In the genomic region with DNA sequence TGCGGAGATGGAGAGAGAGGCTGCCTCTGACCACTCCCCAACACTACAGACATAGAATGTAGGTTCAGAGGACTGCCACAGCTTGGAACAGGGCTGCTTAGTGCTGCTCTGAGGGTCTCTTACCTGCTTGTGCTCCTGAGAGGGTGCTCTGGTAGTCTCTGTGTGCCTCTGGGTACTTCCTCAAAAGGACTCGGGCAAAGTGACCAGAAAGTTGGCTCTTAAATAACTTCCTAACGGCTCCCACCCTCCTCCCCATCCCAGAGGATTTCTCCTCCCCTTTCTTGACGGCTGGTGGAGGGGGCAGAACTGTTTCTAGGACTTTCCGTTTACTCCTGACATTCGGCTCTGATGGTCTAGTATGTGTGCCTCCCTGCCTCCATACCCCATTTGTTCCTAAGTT, we compare ENCODE assay signal across 17 mouse cellular contexts. TPM values are rescaled to one million over a fixed set of nuclear protein-coding genes. Genes with fewer than 3 reads are reported as not detected.
DNase-seq lines count a peak whose midpoint lies in the region; ATAC-seq and TF ChIP-seq lines count a peak whose summit lies in the region.
"Had no signal": no experiment of that assay in that cellular context is flagged by ENCODE, and none has a peak within 500 bp of the region (broad histone marks: within the 10 kb centered on the region; RNA-seq: fewer than 3 reads in every experiment).

No protein-coding gene starts in this region.

- no peak for TF ChIP-seq CTCF in lung, postnatal 0 days (IDR thresholded peaks at IDR 0.05)
- TF ChIP-seq CTCF in layer of hippocampus, adult 2 months (conservative IDR thresholded peaks at IDR 0.05), result no peak

- H3K27ac ChIP-seq in lung, postnatal 0 days (ENCODE audit: low read length), result no peak overlapping the region
- no peak overlapping the region for H3K27ac ChIP-seq in layer of hippocampus, adult 2 months
- H3K27ac ChIP-seq: embryonic facial prominence, embryonic 12.5 days; lung, embryonic 15.5 days; midbrain, embryonic 10.5 days had no signal

- ATAC-seq in lung, postnatal 0 days, result no peak
- ATAC-seq: inflammation-experienced regulatory T-cells, adult 6 months had no signal

- intact Hi-C loops in heart, postnatal 10 days (cut with DNase I), result no loop called here
- intact Hi-C loops in heart, postnatal 36 days (cut with DNase I), result no loop called here

- TF ChIP-seq EP300 in lung, postnatal 0 days (IDR thresholded peaks at IDR 0.05), result no peak

- H3K9me3 ChIP-seq in lung, postnatal 0 days (ENCODE audit: low read length), result no peaks in the 10 kb centered on the region
- H3K9me3 ChIP-seq: embryonic facial prominence, embryonic 12.5 days; lung, embryonic 15.5 days; midbrain, embryonic 10.5 days had no signal

- no peaks in the 10 kb centered on the region for H3K36me3 ChIP-seq in lung, postnatal 0 days (ENCODE audit: insufficient read depth, low read length)
- H3K36me3 ChIP-seq: embryonic facial prominence, embryonic 12.5 days; lung, embryonic 15.5 days; midbrain, embryonic 10.5 days had no signal

- no peaks in the 10 kb centered on the region for H3K4me1 ChIP-seq in lung, postnatal 0 days (ENCODE audit: insufficient read depth, low read depth, low read length)
- H3K4me1 ChIP-seq: embryonic facial prominence, embryonic 12.5 days; lung, embryonic 15.5 days; midbrain, embryonic 10.5 days had no signal

- no peak overlapping the region for H3K4me3 ChIP-seq in lung, postnatal 0 days (ENCODE audit: low read depth, low read length)
- no peak overlapping the region for H3K4me3 ChIP-seq in layer of hippocampus, adult 2 months
- H3K4me3 ChIP-seq: embryonic facial prominence, embryonic 12.5 days; lung, embryonic 15.5 days; midbrain, embryonic 10.5 days had no signal

- H3K27me3 ChIP-seq in lung, postnatal 0 days (replicated peaks; ENCODE audit: insufficient read depth, low read length), result no peaks in the 10 kb centered on the region
- H3K27me3 ChIP-seq: embryonic facial prominence, embryonic 12.5 days; lung, embryonic 15.5 days had no signal

- H3K9ac ChIP-seq in lung, postnatal 0 days (replicated peaks; ENCODE audit: low read depth), result no peak overlapping the region
- H3K9ac ChIP-seq: embryonic facial prominence, embryonic 12.5 days; lung, embryonic 15.5 days had no signal

- 47% methylated on average over 6 of the region's 6 CpGs for WGBS in lung, postnatal 0 days

- no peak overlapping the region for H3K4me2 ChIP-seq in lung, postnatal 0 days (replicated peaks; ENCODE audit: low read depth, low read length)
- H3K4me2 ChIP-seq: embryonic facial prominence, embryonic 12.5 days; lung, embryonic 15.5 days had no signal

- peak; percentile 97 for DNase-seq in heart, adult 11 months
- DNase-seq in heart, postnatal 10 days, result no peak
- DNase-seq in lung, postnatal 0 days (ENCODE audit: low spot score), result peak; percentile 7
- DNase-seq in lung, postnatal 10 days, result no peak
- peak; percentile 18 to 30 for DNase-seq in heart, postnatal 36 days
- peak; percentile 24 for DNase-seq in thymus, postnatal 36 days
- no peak for DNase-seq in layer of hippocampus, adult 2 months (ENCODE audit: low spot score in 2 of 2)
- DNase-seq: adrenal gland, postnatal 14 days; B cell, adult 2 months; cerebellum, adult 8-10 months; kidney, adult 9 months; kidney, postnatal 4 days; spleen, adult 18-20 months had no signal

RNA-seq across cellular contexts. Expression of a gene that starts 1.0 kb away (rescaled TPM):
- total RNA-seq in heart, postnatal 10 days (2021), result 10 to 100 TPM; 14.4 to 18.8 TPM
- 6.6 and 8.6 TPM in 2 replicates for polyA plus RNA-seq in lung, postnatal 0 days (2015; fragmentation: Nextera tagmentation; extraction: Ambion mirVana)
- total RNA-seq in heart, postnatal 36 days (2021), result 10 to 100 TPM; 24.5 to 38.0 TPM
- 1 to 10 TPM; 1.9 to 2.9 TPM for total RNA-seq in layer of hippocampus, adult 2 months (2021)

Comparison
In these comparisons a context has a peak if more than half of its experiments do, and no peak if none do; other contexts are left out.
1. DNase-seq: peak in heart, adult 11 months (single experiment), lung, postnatal 0 days (single experiment), heart, postnatal 36 days (2 of 2) and thymus, postnatal 36 days (2 of 2); none in heart, postnatal 10 days (0 of 2), lung, postnatal 10 days (single experiment) and layer of hippocampus, adult 2 months (0 of 2).